Mouse (Mus musculus): ENCODE measurements around the gene Retsat.

Gene Retsat

DNA sequence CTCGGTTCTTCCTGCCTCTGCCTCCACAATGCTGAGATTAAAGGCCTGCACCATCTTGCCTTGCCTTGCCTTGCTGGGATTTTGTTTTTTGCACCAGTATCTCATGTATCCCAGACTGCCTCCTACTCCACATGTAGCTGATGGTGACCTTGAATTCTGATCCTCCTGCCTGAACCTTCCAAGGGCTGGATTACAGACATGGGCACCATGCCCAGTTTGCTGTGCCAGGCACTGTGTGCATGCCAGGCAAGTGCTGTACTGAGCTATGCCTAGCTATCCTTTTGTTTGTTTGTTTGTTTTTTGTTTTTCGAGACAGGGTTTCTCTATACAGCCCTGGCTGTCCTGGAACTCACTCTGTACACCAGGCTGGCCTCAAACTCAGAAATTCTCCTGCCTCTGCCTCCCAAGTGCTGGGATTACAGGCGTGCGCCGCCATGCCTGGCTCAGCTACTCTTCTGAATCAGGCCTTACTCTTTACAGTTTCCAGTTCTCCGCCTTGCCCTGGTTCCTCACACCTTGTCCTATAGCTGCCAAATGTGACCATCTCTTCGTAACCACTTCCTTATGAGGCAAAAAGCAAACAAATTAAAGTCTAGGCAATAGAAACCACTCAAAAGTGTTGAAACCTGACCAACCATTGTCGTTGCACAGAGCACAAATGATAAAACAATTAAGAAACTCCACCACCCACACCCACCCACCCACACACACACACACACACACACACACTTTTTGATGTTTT is 25.6 kb downstream of the Retsat start:
- no peak for DNase-seq (ENCODE audit: low read depth, low spot score)

DNA sequence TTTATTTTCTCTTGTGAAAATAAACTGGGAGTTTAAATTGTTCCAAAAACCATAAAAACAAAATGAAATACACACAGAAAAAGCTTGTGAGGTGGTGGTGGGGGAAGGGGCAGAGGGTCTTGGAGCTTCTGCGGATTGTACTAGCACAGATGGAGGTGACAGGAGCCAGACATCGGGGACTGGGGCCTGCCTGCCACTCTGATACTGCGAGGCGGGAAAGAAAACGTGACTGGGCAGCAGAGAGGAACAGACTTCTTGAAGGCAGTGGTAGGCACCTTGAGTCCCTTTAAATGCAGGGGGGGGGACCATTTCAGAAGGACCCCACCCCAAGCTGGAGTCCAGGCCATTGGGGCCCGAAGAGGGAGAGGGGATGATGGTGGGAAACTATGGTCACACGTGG is 28.1 kb downstream of the Retsat start:
- no peak for DNase-seq (ENCODE audit: low read depth, low spot score)

DNA sequence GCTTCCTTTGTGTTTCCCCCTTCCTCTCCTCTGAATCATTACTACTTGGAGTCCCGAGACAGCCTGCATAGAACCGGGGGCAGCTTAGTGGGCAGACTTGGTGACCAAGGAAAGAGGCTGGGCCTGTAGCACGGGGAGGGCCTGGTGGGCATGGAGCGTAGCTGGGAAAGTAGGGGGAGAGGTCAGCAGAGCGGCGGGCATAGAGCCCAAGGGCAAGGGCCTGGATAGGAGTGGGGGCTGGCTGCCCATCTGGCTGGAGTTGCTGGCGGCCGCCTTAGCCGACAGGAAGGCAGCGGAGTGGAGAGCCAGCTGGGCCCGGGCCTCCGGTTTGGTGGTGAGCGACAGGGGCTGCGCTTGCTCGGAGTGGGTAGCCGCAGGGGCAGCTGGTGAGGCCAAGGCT is 29.0 kb downstream of the Retsat start:
- no peak for DNase-seq (ENCODE audit: low read depth, low spot score)

DNA sequence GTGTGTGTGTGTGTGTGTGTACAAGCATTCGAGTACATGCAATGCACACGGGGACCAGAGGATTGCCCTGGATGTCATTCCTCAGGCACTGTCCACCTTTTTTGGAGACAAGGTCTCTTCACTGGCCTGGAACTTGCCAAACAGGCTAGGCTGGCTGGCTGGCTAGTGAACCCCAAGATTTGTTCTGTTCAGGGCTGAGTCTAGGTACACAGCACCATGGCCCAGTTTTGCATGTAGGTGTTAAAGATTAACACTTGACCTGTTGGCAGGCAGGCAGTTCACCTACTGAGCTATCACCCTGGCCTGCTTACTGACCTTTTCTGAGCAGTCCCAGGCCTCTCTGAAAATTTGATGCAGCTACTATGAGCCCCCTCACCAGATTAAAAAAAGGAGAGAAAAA is 32.1 kb downstream of the Retsat start:
- no peak for DNase-seq (ENCODE audit: low read depth, low spot score)

DNA sequence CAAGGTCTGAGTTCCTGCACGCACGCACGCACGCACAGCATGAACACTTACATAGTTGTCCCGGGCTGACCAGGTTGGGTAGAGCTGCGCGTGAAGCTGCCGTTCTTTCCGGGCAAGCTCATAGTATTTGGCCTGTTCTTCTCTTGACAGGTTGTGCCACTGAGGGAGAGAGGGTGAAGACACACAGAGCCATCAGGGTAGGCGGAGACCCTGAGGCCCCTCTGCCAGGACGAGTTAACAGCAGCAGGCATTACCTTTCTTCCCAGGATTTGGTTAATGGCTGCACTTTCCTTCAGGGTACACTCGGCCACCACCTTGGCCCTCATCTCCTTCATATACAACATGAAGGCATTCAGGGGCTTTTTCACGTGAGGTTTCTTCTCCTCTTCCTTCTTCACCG is 32.7 kb downstream of the Retsat start:
- DNase-seq (ENCODE audit: low read depth, low spot score): no peak

DNA sequence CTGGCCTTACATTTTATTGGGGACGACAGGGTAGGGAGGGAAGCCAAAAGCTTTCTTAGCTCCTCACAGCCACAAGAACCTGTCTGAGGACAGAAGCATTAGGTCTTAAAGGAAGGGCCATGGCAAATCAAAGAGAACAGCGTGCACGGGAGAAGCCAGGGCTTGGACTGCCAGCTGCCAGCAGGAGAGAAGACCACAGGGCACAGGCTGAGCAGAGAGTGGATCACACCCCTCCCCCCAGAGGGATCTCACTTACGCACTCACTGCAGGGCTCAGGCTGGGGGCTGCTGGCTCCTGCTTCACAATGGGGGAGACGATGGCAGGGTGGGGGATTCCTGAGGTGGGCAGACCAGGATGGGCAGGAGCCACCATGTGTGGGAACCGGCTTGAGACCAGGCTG is 33.4 kb downstream of the Retsat start:
- DNase-seq (ENCODE audit: low read depth, low spot score): no peak

DNA sequence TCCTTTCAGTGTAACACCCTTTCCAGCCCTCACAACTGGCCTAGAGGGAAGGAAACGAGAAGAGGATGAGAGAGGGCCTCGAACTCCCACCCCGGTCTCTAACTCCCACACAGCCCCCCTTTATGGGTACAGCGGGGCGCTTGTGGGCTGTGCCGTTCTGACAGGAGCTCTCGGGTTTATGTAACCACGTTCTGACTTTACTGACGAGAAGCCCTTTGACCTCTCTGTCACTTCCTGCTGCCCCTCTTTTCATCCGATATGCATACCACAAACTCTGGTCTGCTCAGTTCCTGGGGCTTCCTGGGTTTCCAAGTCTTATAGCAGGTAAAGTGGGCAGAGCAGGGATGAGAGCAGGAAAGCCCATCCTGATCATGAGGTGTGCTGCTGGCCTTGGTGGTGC is 36.0 kb downstream of the Retsat start:
- DNase-seq (ENCODE audit: low read depth, low spot score): no peak

DNA sequence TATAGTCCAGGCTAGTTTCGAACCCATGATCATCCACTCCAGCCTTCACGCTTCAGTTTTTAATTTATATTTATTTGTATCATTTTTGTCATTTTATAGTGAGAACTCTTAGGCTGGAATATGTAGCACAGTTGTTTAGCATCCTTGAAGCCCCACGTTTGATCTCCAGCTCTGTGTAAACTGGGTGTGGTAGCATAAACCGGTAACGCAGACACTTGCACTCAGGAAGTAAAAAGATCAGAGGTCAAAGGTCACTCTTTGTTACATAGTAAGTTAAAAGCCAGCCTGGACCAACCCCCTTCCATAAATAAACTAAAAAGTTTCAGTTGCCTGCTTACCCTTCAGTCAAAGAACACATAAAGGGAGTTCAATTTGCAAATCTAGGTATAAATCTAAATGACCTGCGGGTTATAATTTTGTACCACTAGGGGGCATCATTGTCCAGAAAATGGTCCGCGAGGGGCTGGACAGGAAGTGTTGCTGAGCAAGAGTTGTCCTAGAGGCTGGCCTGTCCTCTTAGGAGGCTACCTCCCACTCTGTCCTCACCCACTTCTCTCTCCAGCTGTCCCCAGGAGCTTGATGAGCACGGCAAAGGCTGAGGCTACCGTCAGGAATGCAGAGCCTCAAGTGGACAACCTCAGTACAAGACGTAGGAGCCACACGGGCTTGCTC is 37.6 kb downstream of the Retsat start:
- peak; percentile 68 for DNase-seq (ENCODE audit: low read depth, low spot score)

DNA sequence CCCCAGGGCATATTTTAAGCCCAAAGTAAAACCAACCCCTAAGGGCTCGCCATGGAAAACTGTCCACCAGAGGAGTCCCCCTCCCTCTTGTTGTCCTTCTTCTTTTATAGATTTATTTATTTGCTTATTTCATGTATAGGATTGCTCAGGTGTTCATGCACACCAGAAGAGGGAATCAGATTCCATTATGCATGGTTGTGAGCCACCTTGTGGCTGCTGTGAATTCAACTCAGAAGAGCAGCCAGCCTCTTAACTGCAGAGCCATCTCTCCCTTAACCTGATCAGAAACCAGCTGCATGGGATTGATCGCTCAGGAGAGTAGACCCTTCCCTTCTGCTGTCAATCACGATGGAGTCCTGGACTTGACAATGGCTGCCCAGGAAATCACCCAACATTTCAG is 38.7 kb downstream of the Retsat start:
- no peak for DNase-seq (ENCODE audit: low read depth, low spot score)

DNA sequence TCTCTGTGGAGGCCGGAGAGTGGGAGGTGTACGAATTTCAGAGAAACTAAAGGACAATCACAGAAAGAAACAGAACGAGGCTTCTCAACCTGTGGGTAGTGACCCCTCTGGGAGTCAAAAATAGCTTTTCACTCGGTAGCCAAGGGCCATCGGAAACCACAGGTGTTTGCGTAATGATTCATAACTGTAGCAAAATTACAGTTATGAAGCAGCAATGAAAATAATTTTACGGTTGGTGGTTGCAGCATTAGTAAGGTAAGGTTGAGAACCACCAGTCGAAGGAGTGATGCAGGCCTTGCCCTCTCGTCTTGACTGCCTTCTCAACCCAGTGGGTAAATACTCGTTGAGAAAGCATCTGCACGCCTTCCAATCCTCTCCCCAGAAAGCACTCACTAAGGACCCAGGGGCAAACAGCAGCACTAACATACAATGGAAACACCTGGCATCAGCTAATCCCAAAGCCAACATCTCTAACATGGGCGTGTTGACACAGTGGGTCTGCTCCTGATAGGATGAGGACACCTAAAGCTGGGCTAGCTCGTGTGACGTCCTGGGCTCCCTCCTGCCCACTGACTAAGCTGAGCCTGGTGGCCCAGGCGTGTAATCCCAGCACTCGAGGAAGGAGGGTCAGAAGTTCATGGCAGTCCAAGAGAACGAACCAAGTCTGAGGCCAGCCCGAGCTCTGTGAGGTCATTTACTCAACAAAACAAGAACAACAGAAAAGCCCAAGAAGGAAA is 43.1 kb downstream of the Retsat start:
- peak; percentile 53 for DNase-seq (ENCODE audit: low read depth, low spot score)

DNA sequence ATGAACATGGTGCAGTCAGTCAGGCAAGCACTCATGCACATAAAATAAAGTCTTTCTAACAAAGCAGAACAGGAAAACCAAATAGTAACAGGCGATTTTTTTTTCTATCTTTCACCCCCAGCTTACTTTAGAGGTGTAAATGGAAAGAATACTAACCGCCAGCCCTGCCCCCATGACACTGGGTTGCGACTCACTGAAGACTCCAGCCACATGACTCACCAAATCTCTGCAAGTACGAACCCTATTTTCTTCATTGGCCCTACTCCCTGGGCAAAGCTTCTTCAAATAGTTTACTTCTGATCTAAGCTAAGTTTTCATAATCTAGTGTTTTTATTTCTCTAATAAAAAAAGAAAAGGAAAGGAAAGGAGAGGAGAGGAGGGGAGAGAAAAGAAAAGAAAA is 46.3 kb downstream of the Retsat start:
- DNase-seq (ENCODE audit: low read depth, low spot score): no peak

DNA sequence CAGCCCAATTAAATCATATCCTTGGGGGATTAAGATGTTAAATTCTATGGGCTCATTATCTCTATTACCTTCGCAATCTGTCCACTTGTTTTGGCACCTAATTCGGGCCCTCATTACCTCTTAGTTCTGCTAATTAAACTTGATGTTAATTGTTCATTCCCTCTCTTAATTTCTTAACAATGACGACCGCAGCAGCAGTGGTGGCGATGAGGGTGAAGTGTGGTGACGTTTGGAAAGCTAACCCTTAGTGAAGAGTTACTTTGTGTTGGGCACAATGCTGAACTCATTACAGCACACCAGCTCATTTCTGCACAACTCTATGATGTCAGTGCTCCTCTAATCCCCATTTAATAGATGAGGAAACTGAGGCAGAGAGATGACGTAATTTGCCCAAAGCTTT is 47.1 kb downstream of the Retsat start:
- no peak for DNase-seq (ENCODE audit: low read depth, low spot score)

DNA sequence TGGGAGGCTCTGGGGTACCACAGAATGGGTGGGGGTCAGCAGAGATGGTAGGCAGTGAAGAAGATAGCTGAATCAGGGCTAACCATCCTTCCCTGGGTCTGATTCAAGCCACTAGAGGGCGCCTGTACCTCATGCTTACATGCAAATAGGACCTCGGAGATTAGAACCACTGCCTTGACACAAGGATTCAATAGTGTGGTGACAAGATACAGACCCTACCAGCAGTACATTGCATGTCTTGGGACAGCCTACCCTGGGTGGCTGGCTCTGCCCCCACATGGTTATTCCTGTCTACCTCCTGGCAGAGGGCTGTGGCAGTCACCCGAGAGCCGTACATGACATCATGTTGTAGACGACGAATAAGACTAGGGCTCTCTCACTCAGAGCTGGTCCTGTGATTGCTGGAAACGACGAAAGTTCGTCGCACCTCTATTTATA is 49.1 kb downstream of the Retsat start:
- peak; percentile 79 for DNase-seq (ENCODE audit: low read depth, low spot score)

DNA sequence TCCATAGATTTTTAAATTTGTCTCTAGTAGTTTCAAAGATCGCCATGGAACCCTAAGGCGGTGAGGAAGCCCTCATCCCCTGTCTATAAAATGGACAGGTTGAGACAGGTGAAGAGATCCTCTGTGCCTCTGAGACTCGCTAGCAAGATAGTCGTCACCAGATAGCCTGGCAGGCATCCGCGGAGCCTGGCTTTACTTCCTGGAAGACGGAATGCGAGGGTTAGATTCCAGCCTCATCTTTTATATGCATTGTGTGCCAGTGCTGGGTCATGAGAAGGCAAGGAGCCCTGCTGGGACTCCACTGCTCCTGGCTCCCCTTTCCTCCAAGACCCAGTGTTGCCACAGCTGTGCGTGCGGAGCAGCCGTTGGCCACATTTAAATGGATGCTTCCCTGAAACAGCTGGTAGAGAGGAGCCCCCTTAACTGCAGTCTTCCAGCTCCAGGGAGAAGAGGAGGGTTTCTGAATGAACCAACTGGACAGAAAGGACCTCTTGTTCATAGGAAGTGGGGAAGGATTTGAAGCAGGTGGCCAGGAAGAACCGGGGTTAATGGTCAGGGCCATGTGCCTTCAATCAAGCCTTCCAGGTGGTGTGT is 49.8 kb downstream of the Retsat start:
- no peak for DNase-seq (ENCODE audit: low read depth, low spot score)

DNA sequence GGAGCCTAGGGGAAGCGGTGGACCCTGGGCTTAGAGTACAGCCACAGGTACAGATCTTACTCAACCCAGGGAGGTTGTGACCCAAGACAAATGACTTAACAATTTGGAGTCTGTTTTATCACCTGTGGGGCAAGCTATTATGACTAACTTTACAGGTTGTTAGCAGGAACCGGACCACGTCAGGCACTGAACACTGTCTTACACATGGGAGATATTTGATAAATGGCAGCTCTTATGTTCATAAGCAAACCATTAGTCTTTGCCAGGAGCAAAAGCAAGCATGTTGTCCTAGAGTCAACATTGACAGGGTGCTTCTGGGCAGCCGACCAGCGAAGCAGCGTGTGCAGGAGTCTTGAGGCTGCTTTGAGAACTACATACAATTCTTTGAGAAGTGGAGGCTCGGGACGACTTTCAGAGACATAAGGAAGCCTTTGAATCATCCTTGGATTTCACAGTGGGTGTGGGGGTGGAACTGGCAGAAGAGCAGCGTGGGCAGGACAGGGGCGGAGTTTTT is 52.1 kb downstream of the Retsat start:
- DNase-seq (ENCODE audit: low read depth, low spot score): no peak

DNA sequence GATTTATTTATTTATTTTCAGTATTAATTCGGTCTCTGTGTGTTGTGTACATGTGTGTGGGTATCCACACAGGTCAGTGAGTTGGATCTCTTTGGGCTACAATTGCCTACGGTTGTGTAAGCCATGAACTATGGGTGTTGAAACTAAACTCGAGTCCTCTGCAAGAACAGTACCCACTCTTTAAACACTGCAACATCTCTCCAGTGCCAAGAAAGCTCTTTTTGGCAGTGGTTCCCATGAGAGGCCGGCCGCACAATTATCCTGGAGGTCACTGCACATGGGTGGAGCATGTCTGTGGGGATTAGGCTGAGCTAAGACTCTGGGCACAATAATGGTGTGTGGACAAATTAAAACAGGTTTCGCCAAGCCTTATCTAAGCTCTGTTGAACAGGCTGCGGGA is 55.1 kb downstream of the Retsat start:
- no peak for DNase-seq (ENCODE audit: low read depth, low spot score)

DNA sequence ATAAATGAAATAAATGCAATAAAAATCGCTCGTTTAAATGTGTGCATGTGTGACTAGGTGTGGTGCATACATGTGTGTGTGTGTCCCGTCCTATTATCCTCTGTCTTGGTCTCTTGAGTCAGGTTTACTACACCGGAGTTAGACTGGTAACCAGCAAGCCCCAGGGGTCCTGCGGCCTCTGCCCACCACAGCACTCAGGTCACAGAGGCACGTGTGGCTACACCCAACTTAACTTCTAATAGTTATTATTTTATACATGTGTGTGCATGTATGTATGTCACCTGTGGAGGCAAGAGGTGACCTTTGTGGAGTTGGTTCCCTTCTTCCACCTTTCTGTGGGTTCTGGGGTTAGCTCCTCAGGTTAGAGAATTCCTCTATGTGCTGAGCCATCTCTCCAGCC is 56.1 kb downstream of the Retsat start:
- DNase-seq (ENCODE audit: low read depth, low spot score): no peak

DNA sequence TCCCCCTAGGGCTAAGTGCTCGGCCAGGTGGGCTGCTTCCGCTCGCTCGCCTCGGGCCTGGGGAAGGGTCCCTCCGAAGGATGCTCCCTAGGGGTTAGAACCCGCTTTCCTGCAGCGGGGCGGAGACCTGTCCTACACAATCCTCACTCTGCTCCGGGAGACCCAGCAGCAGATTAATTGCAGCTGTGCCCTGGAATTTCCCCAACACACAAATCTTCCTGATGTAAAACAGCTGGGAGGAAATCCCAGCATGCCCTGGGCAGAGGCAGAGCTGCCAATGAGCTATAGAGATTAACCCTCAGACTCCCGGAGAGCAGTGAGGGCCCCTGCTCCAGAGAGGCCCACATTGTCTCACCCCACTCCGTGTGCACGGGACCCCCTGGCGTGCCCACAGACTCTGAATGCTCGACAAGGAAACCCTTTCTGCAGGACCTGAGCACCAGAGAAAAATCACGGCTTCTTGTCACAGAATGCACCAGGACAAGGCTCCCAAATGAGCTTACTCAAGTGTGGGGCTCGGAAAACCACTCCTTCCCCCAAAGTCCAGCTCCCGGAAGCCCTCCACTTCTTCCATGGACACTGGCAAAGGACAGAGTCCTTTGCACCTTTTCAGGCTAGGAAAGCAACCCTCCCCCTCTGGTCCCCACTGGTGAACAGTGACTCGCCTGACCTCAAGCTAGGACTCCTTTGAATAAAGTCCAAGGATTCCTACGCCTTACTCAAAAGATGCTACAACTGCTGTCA is 57.2 kb downstream of the Retsat start:
- DNase-seq (ENCODE audit: low read depth, low spot score): peak; percentile 63

DNA sequence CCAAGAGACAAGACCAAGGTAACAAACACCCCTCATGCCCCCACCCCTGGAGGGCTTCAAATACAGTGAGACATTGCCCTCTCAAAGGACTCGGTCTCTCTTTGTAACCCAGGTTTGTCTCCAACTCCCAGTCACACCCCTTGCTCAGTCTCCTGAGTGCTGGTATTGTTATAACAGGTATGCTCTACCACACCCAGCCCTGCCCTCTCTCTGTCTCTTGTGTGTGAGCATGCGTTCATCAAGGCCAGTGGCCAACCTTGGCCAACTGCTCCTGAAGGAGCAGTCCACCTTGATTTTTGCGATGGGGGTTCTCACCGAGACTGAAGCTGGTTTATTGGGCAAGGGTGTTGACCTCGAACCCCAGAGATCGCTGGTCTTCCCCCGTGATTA is 57.8 kb downstream of the Retsat start:
- DNase-seq (ENCODE audit: low read depth, low spot score): peak; percentile 74

DNA sequence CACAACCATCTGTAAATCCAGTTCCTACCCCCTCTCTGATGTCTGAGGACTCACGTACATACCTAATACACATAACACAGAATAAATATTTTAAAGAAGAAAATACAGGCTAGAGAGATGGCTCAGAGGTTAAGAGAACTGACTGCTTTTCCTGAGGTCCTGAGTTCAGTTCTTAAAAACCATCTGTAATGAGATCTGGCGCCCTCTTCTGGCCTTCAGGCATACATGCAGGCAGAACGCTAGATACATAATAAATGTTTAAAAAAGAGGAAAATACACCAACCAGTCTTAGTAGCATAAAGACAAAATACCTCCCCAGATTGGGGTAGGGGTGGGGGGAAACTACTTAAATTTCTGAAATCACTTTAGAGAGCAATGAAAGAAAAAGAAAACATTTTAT is 59.7 kb downstream of the Retsat start:
- peak; percentile 81 for DNase-seq (ENCODE audit: low read depth, low spot score)
